Mouse (Mus musculus) heart, embryonic 16.5 days (tissue): Measurements from ENCODE around the gene Olfm2. TPM values are rescaled to one million over a fixed set of nuclear protein-coding genes. Genes with fewer than 3 reads are reported as not detected.

ENCODE experiments used
- ATAC-seq: fragments of 200-750 bp; cut with Nextera tagmentation; replicated peaks from 2 replicates; pipeline ENCODE4 v1.8.0; 2017; ENCODE audit warnings: moderate number of reproducible peaks; ENCODE audit not compliant: insufficient read depth, low FRiP score; ENCODE audit errors: extremely low read depth
- H3K27ac ChIP-seq: fragments of 300-500 bp; sonication (generic); 2 replicates; pipeline ENCODE4 v1.5.1; 2014; ENCODE audit warnings: mild to moderate bottlenecking, low read length, control low read depth, moderate library complexity
- H3K27me3 ChIP-seq: fragments of 300-500 bp; sonication (generic); 2 replicates; pipeline ENCODE4 v1.6.1; 2014; ENCODE audit warnings: low read length, mixed read lengths; ENCODE audit not compliant: control insufficient read depth, insufficient read depth
- H3K36me3 ChIP-seq: fragments of 300-500 bp; sonication (generic); 2 replicates; pipeline ENCODE4 v1.6.1; 2014; ENCODE audit not compliant: control insufficient read depth, insufficient read depth
- H3K4me1 ChIP-seq: fragments of 300-500 bp; sonication (generic); 2 replicates; pipeline ENCODE4 v1.6.1; 2014; ENCODE audit warnings: low read length, mixed read lengths; ENCODE audit not compliant: control insufficient read depth, insufficient read depth
- H3K4me2 ChIP-seq: fragments of 300-500 bp; sonication (generic); 2 replicates; pipeline ENCODE4 v1.6.1; 2014; ENCODE audit warnings: low read depth, mild to moderate bottlenecking, control low read depth, low read length
- H3K4me3 ChIP-seq: fragments of 300-500 bp; sonication (generic); 2 replicates; pipeline ENCODE4 v1.5.1; 2014; ENCODE audit warnings: mild to moderate bottlenecking, control low read depth, low read length
- H3K9ac ChIP-seq: fragments of 300-500 bp; sonication (generic); 2 replicates; pipeline ENCODE4 v1.6.1; 2014; ENCODE audit warnings: low read length, control low read depth
- H3K9me3 ChIP-seq: fragments of 300-500 bp; sonication (generic); replicated peaks from 2 replicates; pipeline ENCODE4 v1.6.1; 2016; ENCODE audit warnings: low read length; ENCODE audit not compliant: control insufficient read depth
- WGBS: fragments of 180-500 bp; shearing (Covaris S2); extraction: QIAGEN DNeasy Blood & Tissue Kit; methylation state at CpG from one replicate; pipeline ENCODE4 v1.1.7; 2014; 5-methylcytosine and 5-hydroxymethylcytosine counted together
- polyA plus RNA-seq: library from polyadenylated mRNA; unstranded; fragments of >200 nt; fragmentation: Nextera tagmentation; extraction: Ambion mirVana; gene quantifications from 2 replicates; pipeline ENCODE4 v1.2.1, GENCODE M21; 2015

Gene Olfm2
- polyA plus RNA-seq, 1 experiment from 2014 or later = 1.4 TPM

- Histone ChIP-seq H3K27me3 (no peaks in the 10 kb centered on the region; the same call in 1 of the 2 replicates), H3K4me2 (no peak overlapping the region), H3K4me1 (peaks cover 5% of the 10 kb centered on the region; the same call in 1 of the 2 replicates), H3K9ac (no peak overlapping the region), H3K27ac (no peak overlapping the region), H3K9me3 (no peaks in the 10 kb centered on the region), H3K4me3 (no peak overlapping the region), H3K36me3 (no peaks in the 10 kb centered on the region)
- WGBS = 41% methylated on average over 7 of the region's 7 CpGs
- no peak for ATAC-seq
These were observed 16.2 kb upstream of the Olfm2 start for GRCm38 (mm10) chr9:20762197-20762961.

- Histone ChIP-seq H3K9me3 (no peaks in the 10 kb centered on the region), H3K4me1 (peaks cover 5% of the 10 kb centered on the region; the same call in 1 of the 2 replicates), H3K27me3 (no peaks in the 10 kb centered on the region; the same call in 1 of the 2 replicates), H3K4me3 (no peak overlapping the region), H3K4me2 (no peak overlapping the region), H3K27ac (peak overlapping the region; percentile 48; the same call in 1 of the 2 replicates), H3K36me3 (no peaks in the 10 kb centered on the region), H3K9ac (no peak overlapping the region)
- 59% methylated on average over 3 of the region's 3 CpGs for WGBS
- no peak for ATAC-seq
These were observed 15.2 kb upstream of the Olfm2 start for GRCm38 (mm10) chr9:20761388-20761787.

GRCm38 (mm10) chr9:20760813-20761212, 14.7 kb upstream of the Olfm2 start:
- H3K36me3 ChIP-seq = no peaks in the 10 kb centered on the region
- no peak overlapping the region for H3K27ac ChIP-seq
- peak; percentile 81 for ATAC-seq
- H3K9ac ChIP-seq = no peak overlapping the region
- no peaks in the 10 kb centered on the region for H3K9me3 ChIP-seq
- 38% methylated on average over 12 of the region's 12 CpGs for WGBS
- no peaks in the 10 kb centered on the region; the same call in 1 of the 2 replicates for H3K27me3 ChIP-seq
- H3K4me1 ChIP-seq = peaks cover 5% of the 10 kb centered on the region; the same call in 1 of the 2 replicates
- no peak overlapping the region for H3K4me2 ChIP-seq
- H3K4me3 ChIP-seq = no peak overlapping the region

- H3K27me3 ChIP-seq = no peaks in the 10 kb centered on the region; the same call in 1 of the 2 replicates
- H3K4me1 ChIP-seq = peaks cover 5% of the 10 kb centered on the region; the same call in 1 of the 2 replicates
- no peaks in the 10 kb centered on the region for H3K36me3 ChIP-seq
- no peak overlapping the region for H3K4me3 ChIP-seq
- no peak overlapping the region for H3K9ac ChIP-seq
- no peaks in the 10 kb centered on the region for H3K9me3 ChIP-seq
- ATAC-seq = no peak
- WGBS = 82% methylated on average over 6 of the region's 6 CpGs
- no peak overlapping the region for H3K27ac ChIP-seq
- no peak overlapping the region for H3K4me2 ChIP-seq
These were observed 12.7 kb upstream of the Olfm2 start for GRCm38 (mm10) chr9:20758896-20759295.

GRCm38 (mm10) chr9:20758243-20758642, 12.1 kb upstream of the Olfm2 start:
- Histone ChIP-seq H3K27me3 (no peaks in the 10 kb centered on the region; the same call in 1 of the 2 replicates), H3K4me1 (peaks cover 5% of the 10 kb centered on the region; the same call in 1 of the 2 replicates), H3K4me2 (no peak overlapping the region), H3K9ac (no peak overlapping the region), H3K4me3 (no peak overlapping the region), H3K9me3 (no peaks in the 10 kb centered on the region), H3K36me3 (no peaks in the 10 kb centered on the region), H3K27ac (no peak overlapping the region)
- ATAC-seq = no peak
- WGBS = 60% methylated on average over 2 of the region's 2 CpGs

- no peak overlapping the region for H3K9ac ChIP-seq
- H3K4me3 ChIP-seq = no peak overlapping the region
- H3K36me3 ChIP-seq = no peaks in the 10 kb centered on the region
- no peaks in the 10 kb centered on the region for H3K9me3 ChIP-seq
- H3K27ac ChIP-seq = no peak overlapping the region
- no peaks in the 10 kb centered on the region; the same call in 1 of the 2 replicates for H3K27me3 ChIP-seq
- H3K4me2 ChIP-seq = no peak overlapping the region
- ATAC-seq = no peak
- 58% methylated on average over 6 of the region's 6 CpGs for WGBS
- H3K4me1 ChIP-seq = peaks cover 5% of the 10 kb centered on the region; the same call in 1 of the 2 replicates
These were observed 11.2 kb upstream of the Olfm2 start for GRCm38 (mm10) chr9:20757087-20757955.

GRCm38 (mm10) chr9:20756081-20756700, 10.0 kb upstream of the Olfm2 start:
- no peak overlapping the region for H3K4me2 ChIP-seq
- ATAC-seq = no peak
- H3K36me3 ChIP-seq = no peaks in the 10 kb centered on the region
- H3K4me3 ChIP-seq = no peak overlapping the region
- 74% methylated on average over 4 of the region's 4 CpGs for WGBS
- H3K27me3 ChIP-seq = no peaks in the 10 kb centered on the region
- no peak overlapping the region for H3K9ac ChIP-seq
- H3K27ac ChIP-seq = no peak overlapping the region
- H3K4me1 ChIP-seq = peaks cover 2% of the 10 kb centered on the region; the same call in 1 of the 2 replicates
- no peaks in the 10 kb centered on the region for H3K9me3 ChIP-seq

GRCm38 (mm10) chr9:20754335-20754734, 8.2 kb upstream of the Olfm2 start:
- no peak overlapping the region for H3K4me2 ChIP-seq
- H3K9me3 ChIP-seq = no peaks in the 10 kb centered on the region
- H3K4me3 ChIP-seq = no peak overlapping the region
- no peak for ATAC-seq
- H3K9ac ChIP-seq = no peak overlapping the region
- 73% methylated on average over 2 of the region's 2 CpGs for whole genome bisulfite sequencing
- H3K27ac ChIP-seq = no peak overlapping the region
- H3K36me3 ChIP-seq = no peaks in the 10 kb centered on the region
- no peaks in the 10 kb centered on the region for H3K4me1 ChIP-seq
- no peaks in the 10 kb centered on the region for H3K27me3 ChIP-seq
